Mouse (Mus musculus) spleen, embryonic (tissue): ENCODE measurements around the gene Tmem266.

ENCODE experiments used
- CTCF ChIA-PET: fragments of 350-600 bp; sonication (Branson Sonifier 250); formaldehyde crosslinking; loops from one replicate; lab custom pipeline; 2022; lab: Charles Lee

Gene Tmem266

DNA sequence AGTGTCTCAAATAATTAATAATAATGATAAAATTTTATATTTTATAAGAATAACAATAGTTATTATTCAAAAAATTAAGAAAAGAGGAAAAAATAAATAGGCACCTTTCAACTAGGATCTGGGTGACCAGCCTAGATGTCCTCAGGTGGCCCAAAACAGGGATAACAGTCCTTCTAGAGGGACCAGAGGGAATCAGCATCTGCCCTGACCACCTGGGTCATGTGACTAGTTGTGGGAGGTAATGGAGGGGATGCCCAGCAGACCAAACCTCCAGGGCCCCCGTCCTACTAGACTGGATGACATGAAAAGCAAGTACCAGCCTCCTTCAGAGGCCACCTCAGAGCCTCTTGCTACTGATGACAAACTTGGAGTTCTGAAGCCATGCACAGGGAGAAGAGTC is 122.4 kb downstream of the Tmem266 start:
- CTCF ChIA-PET, result no interaction called here

DNA sequence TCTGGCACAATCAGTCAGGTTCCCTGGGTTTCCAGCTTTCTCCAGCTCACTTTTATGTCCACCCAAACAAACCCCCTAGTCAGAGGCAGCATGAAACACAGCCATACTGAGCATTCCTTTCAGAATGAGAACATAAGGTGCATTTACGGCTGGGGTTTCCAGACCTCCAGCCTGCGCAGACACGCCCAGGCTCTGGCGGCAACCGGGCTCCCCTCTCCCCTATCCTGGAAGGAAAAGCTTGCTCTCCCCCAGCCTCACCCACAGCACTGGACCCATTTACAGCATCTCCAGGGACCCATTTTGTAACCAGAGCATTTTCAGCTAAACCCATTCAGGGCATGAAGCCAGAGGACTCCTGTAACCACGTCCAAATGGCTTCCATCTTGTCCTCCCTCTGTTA is 123.3 kb downstream of the Tmem266 start:
- CTCF ChIA-PET, result no interaction called here

DNA sequence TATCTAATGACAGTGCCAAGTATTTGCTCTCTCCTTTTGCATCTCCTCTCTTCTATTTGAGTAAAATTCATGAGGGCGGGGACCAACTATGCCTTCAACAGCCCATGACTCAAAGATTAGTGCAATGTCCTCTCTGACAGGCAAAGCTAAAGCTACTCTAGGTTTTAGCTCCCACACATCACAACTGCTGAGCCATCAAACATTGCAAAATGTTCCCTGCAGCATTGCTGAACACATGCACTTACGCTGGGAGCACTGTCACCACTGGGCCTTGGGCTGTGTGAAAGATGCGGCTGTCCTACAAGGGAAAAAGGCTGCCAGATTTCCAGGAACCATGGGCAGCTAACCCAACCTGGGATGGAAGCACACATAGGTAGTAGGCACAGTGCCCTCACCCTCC is 124.7 kb downstream of the Tmem266 start:
- CTCF ChIA-PET, result no interaction called here

DNA sequence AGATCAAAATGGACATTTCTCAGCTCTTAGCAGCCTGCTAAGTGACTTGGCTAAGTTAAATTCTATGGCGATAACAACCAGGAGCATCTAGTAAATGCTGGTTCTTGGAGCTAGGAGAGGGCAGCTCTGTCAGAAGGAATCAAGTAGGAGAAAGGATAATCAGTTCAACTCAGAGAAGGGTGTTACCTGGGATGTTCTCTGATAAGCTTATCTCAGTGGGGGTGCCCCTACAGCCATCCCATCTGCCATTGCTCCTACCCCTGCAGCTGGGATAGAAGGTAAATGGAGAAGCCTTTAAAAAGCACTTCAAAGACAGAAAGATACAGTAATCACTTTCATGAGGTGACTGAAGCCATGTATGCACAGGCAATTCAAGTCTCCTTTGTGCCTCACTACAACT is 126.2 kb downstream of the Tmem266 start:
- CTCF ChIA-PET, result no interaction called here

DNA sequence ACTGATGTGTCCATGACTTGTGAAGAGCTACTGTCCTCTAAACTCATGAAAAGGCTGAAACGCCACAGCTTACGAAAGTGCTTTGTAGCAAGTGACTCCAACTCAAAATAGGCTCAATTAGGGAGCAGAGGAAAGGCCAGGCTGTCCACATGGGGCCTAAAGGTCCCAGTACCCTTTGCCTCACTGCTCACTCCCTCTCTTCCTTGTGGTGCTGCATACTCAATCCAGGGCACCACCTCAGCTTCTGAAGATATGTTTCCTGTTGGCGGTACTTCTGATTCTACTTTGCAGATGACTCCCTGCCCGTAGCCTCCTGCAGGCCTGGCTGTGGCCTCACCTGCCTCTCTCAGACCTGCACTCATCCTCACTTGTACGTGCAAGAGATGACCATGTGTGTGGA is 126.7 kb downstream of the Tmem266 start:
- CTCF ChIA-PET, result no interaction called here

DNA sequence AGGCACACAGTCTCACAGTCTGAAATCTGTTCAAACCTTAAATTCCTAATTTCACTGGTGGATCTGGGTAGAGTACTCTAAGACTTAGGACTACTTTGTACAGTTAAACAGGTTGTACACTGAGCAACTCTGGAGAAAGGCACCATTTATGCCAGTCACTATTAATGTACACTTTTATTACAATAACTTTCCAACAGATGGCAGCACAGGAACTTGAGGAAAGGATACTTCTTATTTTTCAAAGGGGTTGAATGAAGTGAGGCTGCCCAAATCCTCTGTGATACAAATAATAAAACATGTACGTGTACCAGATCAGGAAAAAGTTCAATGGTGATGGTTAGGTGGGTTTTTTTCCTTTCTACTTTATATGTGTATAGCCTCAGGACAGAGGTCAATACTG is 141.7 kb downstream of the Tmem266 start:
- CTCF ChIA-PET, result no interaction called here

DNA sequence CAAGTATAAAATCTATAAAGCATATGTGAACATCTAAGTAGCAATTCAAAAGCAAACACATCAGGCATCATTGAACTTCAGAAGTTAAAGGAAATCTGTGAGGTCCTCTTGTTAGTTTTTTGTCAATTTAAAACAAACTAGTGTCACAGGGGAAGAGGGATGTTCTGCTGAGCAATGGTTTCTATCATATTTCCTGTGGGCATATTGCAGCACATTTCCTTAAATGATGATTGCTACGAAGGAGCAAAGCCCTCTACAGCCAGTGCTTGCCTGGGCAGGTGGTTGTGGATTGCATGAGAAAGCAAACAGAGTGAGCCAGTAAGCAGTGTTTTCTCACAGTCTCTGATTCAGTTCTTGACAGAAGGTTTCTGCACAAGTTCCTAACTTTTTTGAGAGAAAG is 149.4 kb downstream of the Tmem266 start:
- CTCF ChIA-PET, result no interaction called here

DNA sequence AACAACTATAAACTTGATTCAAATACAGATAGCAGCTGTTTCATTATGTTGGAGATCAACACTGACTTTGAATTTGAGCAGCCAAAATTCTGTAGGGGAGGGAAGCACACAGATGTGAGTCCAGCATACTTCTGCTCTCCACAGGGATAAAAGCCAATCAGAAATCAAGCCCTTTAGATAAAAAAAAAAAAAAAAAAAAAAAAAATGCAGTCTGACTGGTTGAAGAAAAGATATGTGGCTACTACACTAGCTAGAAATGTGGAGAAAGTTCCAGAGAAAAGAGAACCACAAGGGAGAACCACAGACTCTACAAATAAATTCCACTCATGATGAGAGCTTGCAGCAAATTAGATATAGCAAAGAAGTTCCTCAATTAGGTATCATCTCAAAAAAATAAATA is 152.0 kb downstream of the Tmem266 start:
- CTCF ChIA-PET, result no interaction called here

DNA sequence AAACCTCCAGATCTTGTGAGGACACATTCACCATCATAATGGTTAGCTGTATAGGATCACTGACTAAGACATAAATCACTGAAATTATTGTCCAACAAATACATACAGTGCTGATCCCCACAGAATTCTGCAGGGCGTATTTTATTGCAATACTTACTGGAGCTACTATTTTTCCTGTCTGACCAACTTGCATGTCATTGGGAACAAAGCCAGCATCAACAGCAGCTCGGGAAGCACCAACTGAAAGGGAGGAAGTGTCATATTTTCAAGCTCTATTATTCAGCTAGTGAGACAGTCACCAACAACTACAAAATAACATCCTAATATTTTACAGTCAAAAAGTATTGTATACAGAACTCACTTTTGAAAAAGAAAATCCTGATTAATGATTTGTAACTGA is 155.4 kb downstream of the Tmem266 start:
- CTCF ChIA-PET, result no interaction called here
